Mouse (Mus musculus): ENCODE measurements around the gene Hsh2d.

The Hsh2d gene

DNA sequence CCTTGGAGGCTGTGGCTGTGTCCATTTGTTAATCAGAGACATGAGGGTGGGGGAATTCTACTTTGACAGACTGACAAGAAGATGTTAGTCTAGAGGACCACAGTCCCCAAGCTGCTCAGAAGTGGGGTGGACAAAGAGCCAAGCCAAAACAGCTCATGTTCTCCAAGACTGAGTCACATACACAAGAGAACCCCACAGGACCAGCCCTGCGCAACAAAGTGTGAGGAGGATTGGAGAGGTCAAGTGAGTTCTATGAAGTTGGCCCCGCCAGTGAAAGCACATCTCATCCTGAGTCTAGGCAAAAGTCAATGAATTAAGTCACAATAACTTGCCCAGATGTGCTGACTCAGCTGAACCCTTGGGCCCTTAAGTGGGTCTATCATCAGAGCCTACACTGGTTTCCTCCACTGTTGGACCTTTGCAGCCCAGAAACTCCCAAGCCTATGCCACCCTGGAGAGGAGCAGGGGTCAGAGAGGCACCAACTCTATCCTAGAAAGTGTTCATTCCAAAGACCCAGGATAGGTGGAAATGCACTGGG, 1.6 kb upstream of the Hsh2d start:
- DNase-seq (ENCODE audit: low read depth, low spot score), result no peak

DNA sequence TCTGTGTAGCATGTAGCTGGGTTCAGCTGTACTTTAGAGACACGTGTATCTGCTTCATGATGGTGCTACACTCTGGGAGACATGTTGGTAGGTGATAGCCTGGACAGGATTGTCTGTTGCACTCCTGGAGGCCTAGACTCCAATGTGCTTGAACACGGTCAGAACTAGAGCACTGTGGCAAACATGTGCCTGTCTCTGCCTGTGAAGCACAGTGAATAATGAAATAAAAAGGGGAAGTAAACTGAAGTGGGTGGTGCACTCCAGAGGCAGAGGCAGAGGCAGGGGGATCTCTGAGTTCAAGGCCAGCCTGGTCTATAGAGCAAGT, 739 bp downstream of the Hsh2d start:
- no peak for DNase-seq (ENCODE audit: low read depth, low spot score)

- peak; percentile 38 for DNase-seq (ENCODE audit: low read depth, low spot score)
Measured at GRCm38 (mm10) chr8:72192065-72192464, 2.6 kb downstream of the Hsh2d start.

- DNase-seq (ENCODE audit: low read depth, low spot score), result peak; percentile 85
Measured at GRCm38 (mm10) chr8:72197997-72198396, 8.6 kb downstream of the Hsh2d start.

- no peak for DNase-seq (ENCODE audit: low read depth, low spot score)
Measured at GRCm38 (mm10) chr8:72208582-72208981, 19.1 kb downstream of the Hsh2d start.

- no peak for DNase-seq (ENCODE audit: low read depth, low spot score)
Measured at GRCm38 (mm10) chr8:72210222-72210621, 20.8 kb downstream of the Hsh2d start.

DNA sequence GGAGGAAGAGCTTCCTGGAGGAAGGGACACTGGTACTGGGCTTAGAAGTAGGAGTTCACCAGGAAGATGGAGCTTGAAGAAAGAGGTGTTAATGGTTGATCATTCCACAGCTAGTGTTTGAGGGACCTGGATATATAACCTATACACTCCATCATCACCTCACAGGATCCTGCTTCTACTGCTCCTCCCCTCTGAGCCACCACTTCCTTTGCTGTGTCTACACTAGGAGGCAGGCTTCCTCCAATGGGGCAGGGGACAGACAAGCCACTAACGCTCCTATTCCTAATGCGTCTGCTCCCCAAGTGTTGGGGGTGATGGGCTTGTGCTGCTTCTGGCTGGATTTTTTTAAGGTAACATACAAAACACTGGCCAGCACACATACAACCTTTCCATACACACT, 21.3 kb downstream of the Hsh2d start:
- no peak for DNase-seq (ENCODE audit: low read depth, low spot score)

- DNase-seq (ENCODE audit: low read depth, low spot score), result no peak
Measured at GRCm38 (mm10) chr8:72211846-72212245, 22.4 kb downstream of the Hsh2d start.

DNA sequence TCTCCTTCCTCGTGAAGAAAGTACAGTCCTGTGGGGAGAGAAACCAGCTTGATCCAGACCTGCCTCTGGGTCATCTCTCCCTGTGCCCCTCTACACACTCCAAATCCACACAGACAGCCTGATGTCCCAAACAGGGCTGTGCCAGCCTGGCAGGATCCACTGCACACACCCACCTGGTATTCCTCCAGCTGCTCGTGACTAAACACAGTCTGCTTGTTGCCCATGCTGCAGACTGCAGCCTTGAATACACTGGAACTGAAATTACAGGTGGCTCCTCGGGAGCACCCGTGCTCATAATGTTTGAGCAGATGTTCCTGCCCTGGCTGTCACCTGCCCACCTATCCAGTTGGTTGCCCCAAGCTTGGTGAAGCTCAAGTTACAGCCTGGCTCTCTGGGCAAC, 23.3 kb downstream of the Hsh2d start, which contains the start of gene Cib3:
Gene Cib3, minus strand, starts transcription at position 87 of the 400 bp plus-strand sequence.
- no peak for DNase-seq (ENCODE audit: low read depth, low spot score)

DNA sequence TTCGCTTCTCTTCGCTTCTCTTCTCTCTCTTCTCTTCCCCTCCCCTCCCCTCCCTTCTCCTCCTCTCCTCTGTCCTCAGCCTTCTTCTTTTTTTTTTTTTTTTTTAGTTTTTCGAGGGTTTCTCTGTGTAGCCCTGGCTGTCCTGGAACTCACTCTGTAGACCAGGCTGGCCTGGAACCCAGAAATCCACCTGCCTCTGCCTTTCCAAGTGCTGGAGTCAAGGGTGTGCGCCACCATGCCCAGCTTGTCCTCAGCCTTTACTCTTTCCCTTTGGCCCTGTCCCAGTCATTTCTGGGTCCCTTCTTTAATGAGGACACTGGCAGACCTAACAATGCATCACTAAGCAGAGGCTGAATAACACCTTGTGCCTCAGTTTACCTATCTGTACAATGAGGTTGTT, 24.1 kb downstream of the Hsh2d start, which contains the start of gene Gm11034:
Gene Gm11034, minus strand, starts transcription at position 101 of the 400 bp plus-strand sequence.
- DNase-seq (ENCODE audit: low read depth, low spot score), result no peak

DNA sequence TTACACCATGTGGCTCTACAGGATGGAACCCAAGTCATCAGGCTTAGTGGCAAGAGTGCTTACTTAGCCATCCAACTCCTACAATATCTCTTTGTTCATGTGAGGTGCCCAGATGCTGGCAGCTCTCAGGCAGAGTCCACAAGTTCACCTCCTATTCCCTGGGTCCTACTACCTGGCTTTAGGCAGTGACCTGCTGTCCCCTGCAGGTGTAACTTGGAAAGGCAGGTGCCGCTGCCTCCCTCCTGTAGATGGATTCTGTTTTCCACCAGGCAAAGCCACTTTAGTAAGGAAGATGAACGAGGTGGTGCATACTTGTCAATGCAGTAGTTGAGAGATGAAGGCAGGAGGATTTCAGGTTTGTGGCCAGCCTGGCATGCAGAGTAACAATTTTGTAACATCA, 25.6 kb downstream of the Hsh2d start:
- peak; percentile 66 for DNase-seq (ENCODE audit: low read depth, low spot score)

- no peak for DNase-seq (ENCODE audit: low read depth, low spot score)
Measured at GRCm38 (mm10) chr8:72215871-72216270, 26.4 kb downstream of the Hsh2d start.

- DNase-seq (ENCODE audit: low read depth, low spot score), result no peak
Measured at GRCm38 (mm10) chr8:72218781-72219540, 29.5 kb downstream of the Hsh2d start.

DNA sequence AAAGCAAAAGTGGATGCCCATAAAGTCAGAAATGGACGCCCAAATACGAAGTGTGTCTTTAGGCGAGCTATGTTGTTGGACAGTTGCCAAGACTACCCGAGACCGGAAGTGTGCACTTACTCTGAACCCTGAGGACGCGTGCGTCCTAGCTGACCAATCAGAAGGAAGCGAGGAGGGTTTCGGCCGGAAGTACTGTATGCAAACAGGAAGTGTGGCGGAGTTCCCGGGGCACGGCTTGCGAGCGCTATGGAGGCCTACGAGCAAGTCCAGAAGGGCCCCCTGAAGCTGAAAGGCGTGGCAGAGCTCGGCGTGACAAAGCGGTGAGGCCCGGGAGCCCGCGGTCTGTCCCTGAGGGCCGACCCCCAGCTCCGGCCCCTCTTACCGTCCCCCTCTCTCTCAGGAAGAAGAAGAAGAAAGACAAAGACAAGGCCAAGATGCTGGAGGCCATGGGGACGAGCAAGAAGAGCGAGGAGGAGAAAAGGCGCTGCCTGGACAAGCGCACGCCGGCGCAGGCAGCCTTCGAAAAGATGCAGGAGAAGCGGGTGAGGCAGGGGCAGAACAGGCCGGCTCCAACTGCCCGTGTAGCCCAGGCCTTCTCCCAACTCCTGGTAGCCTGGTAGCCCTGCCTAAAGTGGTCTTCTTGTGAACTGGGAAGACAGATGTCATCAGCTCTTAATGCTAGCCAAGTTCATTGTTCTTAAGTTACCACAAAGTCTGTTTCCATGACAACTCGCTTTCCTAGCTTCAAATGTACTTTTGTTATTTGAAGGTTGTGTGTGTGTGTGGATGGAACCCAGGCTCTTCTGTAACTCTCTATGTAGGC, 30.3 kb downstream of the Hsh2d start, which contains the start of gene Fam32a:
Gene Fam32a, plus strand, starts transcription at position 190 of the 823 bp plus-strand sequence.
- DNase-seq (ENCODE audit: low read depth, low spot score), result peak; percentile 100

GRCm38 (mm10) chr8:72220758-72221157, 31.3 kb downstream of the Hsh2d start:
- DNase-seq (ENCODE audit: low read depth, low spot score), result peak; percentile 48

DNA sequence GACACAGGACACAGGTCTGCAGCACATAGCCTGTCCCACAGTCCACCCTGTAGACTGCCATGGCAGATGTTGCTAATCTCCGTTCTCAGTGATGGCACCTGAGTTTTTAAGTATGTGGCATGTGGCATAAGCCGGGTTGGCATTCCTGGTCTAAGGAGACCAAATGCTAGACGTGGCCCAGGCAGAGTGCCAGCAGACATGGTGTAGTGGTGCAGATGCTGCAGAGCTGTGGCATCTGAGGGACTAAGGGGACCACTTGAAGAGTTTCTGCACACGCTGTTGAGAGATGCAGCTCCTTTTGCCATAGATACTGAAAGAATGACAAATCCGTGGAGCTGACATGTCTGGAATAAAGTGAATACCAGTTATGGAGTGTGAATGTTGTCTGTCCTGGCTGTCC, 33.2 kb downstream of the Hsh2d start:
- DNase-seq (ENCODE audit: low read depth, low spot score), result no peak

GRCm38 (mm10) chr8:72239499-72240402, 50.3 kb downstream of the Hsh2d start, which contains the start of gene Ap1m1:
TSS of gene Ap1m1 (plus strand) at chr8:72240018.
- peak; percentile 100 for DNase-seq (ENCODE audit: low read depth, low spot score)

- DNase-seq (ENCODE audit: low read depth, low spot score), result no peak
Measured at GRCm38 (mm10) chr8:72240403-72240763, 50.9 kb downstream of the Hsh2d start.

GRCm38 (mm10) chr8:72240951-72241350, 51.5 kb downstream of the Hsh2d start:
- no peak for DNase-seq (ENCODE audit: low read depth, low spot score)

DNA sequence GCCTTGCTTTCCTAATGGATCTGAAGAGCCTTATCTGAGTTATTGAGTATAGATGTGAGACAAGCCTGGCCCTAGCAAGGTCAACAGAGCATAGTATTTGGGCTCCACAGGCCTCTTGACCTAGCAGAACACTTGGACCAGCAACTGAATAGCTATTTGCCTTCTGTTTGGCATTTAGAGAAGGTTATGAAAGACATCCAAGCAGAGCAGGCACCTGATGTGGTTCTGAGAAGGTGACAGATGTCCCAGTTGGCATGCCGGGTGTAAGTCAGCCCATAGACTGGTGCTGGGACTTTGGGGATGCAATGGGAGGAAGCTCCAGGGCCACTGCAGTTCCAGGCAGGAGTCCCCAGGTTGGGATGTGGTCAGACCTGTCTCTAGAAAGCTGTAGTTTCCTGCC, 52.8 kb downstream of the Hsh2d start:
- no peak for DNase-seq (ENCODE audit: low read depth, low spot score)

DNA sequence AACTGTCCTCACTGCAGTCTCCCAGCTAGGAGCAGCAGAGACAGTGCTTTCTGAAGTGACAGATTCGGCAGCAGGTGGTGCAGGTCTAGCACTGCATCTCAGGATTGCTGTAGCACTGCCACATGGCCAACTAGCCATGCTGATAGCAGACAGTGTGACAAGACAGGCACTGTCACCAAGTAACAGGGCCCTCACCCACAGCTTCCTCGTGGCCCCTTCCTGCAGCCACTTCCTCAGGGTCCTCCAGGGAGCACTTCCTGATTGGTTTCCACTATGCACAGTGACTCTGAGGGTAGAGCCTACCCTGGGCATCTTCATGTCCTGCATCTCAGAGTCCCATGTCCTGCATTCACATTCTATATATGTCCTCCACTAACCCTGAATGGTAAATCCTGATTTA, 55.2 kb downstream of the Hsh2d start:
- DNase-seq (ENCODE audit: low read depth, low spot score), result no peak
